Mouse (Mus musculus): ENCODE results near the gene Tepp. TPM values are rescaled to one million over a fixed set of nuclear protein-coding genes. Genes with fewer than 3 reads are reported as not detected.

The Tepp gene
- polyA plus RNA-seq, 1 experiment from 2014 or later: 0.70 TPM

DNA sequence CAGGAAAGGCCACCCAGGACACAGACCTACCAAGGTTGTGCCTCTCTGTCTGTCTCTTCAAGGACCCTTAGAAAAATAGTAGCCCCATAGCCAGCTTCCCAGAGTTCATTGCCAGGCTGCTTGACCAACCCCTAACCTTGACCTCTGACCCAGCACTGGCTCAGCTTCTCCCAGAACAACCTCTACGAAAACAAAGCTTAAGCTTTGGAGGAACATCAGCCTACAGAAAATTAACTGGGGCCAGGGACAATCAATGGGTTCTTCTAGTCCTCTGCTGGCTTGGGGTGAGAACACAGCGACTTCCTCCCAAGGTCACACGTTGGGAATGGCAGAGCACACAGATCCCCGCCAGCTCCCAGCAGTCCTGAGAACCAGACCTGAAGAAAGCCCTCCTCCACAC, 4.8 kb upstream of the Tepp start:
- no peak overlapping the region for H3K4me2 ChIP-seq (replicated peaks; ENCODE audit: low read depth, low read length)
- H3K4me3 ChIP-seq (ENCODE audit: low read length): no peak overlapping the region
- no peaks in the 10 kb centered on the region for H3K27me3 ChIP-seq (ENCODE audit: insufficient read depth, low read length)
- H3K27ac ChIP-seq (ENCODE audit: low read length): no peak overlapping the region
- WGBS: 64% methylated on average over 4 of the region's 4 CpGs
- no peaks in the 10 kb centered on the region for H3K9me3 ChIP-seq (ENCODE audit: low read length)
- no peaks in the 10 kb centered on the region for H3K4me1 ChIP-seq (ENCODE audit: insufficient read depth, low read length)
- H3K36me3 ChIP-seq (ENCODE audit: insufficient read depth, low read length): no peaks in the 10 kb centered on the region
- no peak for ATAC-seq (ENCODE audit: low FRiP score, low TSS enrichment)
- H3K9ac ChIP-seq (replicated peaks; ENCODE audit: low read length): no peak overlapping the region

DNA sequence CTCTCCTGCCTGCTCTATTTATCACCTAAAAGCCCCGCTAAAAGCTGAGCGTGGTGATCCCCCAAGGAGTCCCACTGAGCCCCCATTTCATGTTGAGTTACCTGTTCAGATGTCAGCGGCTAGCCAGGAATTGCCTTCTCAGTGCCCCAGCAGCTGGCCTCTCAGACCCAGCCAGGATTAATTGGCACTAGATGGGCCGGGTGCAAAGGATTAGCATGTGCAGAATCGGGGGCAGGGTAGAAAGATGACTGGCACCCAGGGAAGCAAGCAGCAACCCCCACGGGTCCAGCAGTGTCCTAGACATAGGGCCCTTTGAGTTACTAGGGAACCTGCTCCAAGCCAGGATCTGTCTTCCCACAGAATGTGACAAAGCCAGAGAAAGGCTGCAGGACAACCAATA, 3.9 kb upstream of the Tepp start, which contains the start of gene Cngb1:
Gene Cngb1, minus strand, starts transcription at position 155 of the 400 bp plus-strand sequence.
- Histone ChIP-seq H3K36me3 (ENCODE audit: insufficient read depth, low read length) (no peaks in the 10 kb centered on the region), H3K27ac (ENCODE audit: low read length) (no peak within 1 kb of the TSS), H3K4me1 (ENCODE audit: insufficient read depth, low read length) (no peaks in the 10 kb centered on the region), H3K9ac (replicated peaks; ENCODE audit: low read length) (no peak within 1 kb of the TSS), H3K4me3 (ENCODE audit: low read length) (no peak within 1 kb of the TSS), H3K9me3 (ENCODE audit: low read length) (no peaks in the 10 kb centered on the region), H3K27me3 (ENCODE audit: insufficient read depth, low read length) (no peaks in the 10 kb centered on the region), H3K4me2 (replicated peaks; ENCODE audit: low read depth, low read length) (no peak within 1 kb of the TSS)
- 51% methylated on average over 6 of the region's 6 CpGs for WGBS
- no peak for ATAC-seq (ENCODE audit: low FRiP score, low TSS enrichment)

DNA sequence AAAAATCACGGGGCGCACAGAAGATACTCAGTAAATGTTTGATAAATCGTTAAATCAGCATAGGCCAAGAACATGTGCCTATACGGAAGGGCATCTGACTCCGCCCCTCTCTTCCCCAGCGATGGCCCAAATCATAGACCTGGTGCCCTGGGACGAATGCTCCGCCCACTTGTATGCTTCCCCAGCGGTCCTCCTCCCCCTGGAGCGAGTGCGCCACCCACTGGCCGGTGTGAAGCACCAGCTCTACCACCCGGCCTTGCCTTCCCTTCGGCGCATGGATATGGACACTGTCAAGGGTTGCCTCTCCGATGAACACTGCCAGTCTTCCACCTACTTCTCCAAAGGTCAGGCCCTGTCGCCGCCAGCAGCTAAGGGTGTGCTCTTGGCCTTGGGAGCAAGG, 2.5 kb downstream of the Tepp start:
- Histone ChIP-seq H3K9ac (replicated peaks; ENCODE audit: low read length) (no peak overlapping the region), H3K27me3 (ENCODE audit: insufficient read depth, low read length) (no peaks in the 10 kb centered on the region), H3K27ac (ENCODE audit: low read length) (no peak overlapping the region), H3K4me3 (ENCODE audit: low read length) (no peak overlapping the region), H3K4me2 (replicated peaks; ENCODE audit: low read depth, low read length) (no peak overlapping the region), H3K36me3 (ENCODE audit: insufficient read depth, low read length) (no peaks in the 10 kb centered on the region), H3K9me3 (ENCODE audit: low read length) (no peaks in the 10 kb centered on the region), H3K4me1 (ENCODE audit: insufficient read depth, low read length) (0 out of 2 replicates have a peak, but pooled peaks cover 4% of the 10 kb centered on the region)
- ATAC-seq (ENCODE audit: low FRiP score, low TSS enrichment): no peak
- 70% methylated on average over 18 of the region's 18 CpGs for WGBS

DNA sequence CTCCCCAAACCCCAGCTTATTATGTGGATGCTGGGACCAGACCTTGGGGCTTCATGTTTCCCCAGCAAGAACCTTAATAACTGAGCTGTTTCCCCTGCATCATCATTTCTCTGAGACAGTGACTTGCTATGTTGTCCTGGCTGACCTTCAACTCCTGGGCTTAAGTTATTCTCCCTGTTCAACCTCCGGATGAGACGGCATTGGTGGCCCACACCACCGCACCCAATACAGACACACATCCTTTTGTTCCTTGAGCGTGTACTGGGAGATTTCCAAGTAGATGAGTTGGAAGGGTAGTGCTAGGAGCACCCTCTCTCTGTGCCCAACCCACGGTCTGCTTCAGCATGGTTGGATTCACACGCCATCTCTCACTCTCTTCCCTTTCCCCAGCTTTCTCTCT, 3.5 kb downstream of the Tepp start:
- Histone ChIP-seq H3K4me2 (replicated peaks; ENCODE audit: low read depth, low read length) (no peak overlapping the region), H3K4me1 (ENCODE audit: insufficient read depth, low read length) (0 out of 2 replicates have a peak, but pooled peaks cover 4% of the 10 kb centered on the region), H3K27ac (ENCODE audit: low read length) (no peak overlapping the region), H3K9ac (replicated peaks; ENCODE audit: low read length) (no peak overlapping the region), H3K36me3 (ENCODE audit: insufficient read depth, low read length) (no peaks in the 10 kb centered on the region), H3K4me3 (ENCODE audit: low read length) (no peak overlapping the region), H3K27me3 (ENCODE audit: insufficient read depth, low read length) (no peaks in the 10 kb centered on the region), H3K9me3 (ENCODE audit: low read length) (no peaks in the 10 kb centered on the region)
- ATAC-seq (ENCODE audit: low FRiP score, low TSS enrichment): no peak
- 85% methylated on average over 6 of the region's 6 CpGs for WGBS

DNA sequence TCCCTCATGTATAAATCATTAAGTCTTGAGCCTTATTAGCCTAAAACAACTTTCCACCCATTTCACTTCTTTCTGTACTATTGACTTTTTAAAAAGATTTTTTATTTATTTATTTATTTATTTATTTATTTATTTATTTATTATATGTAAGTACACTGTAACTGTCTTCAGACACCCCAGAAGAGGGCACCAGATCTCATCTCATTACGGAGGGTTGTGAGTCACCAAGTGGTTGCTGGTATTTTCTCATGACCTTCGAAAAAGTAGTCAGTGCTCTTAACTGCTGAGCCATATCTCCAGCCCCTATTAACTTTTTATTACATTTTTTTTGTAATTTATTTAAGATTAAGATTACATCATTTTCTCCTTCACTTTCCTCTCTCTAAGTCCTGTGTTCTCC, 4.3 kb downstream of the Tepp start:
- H3K9me3 ChIP-seq (ENCODE audit: low read length): no peaks in the 10 kb centered on the region
- no peak overlapping the region for H3K27ac ChIP-seq (ENCODE audit: low read length)
- peaks cover 5% of the 10 kb centered on the region; the same call in 1 of the 2 replicates for H3K4me1 ChIP-seq (ENCODE audit: insufficient read depth, low read length)
- no peaks in the 10 kb centered on the region; the same call in 1 of the 2 replicates for H3K27me3 ChIP-seq (ENCODE audit: insufficient read depth, low read length)
- H3K4me3 ChIP-seq (ENCODE audit: low read length): no peak overlapping the region
- ATAC-seq (ENCODE audit: low FRiP score, low TSS enrichment): no peak
- H3K36me3 ChIP-seq (ENCODE audit: insufficient read depth, low read length): no peaks in the 10 kb centered on the region
- no peak overlapping the region for H3K9ac ChIP-seq (replicated peaks; ENCODE audit: low read length)
- 79% methylated on average over 2 of the region's 2 CpGs for WGBS
- no peak overlapping the region for H3K4me2 ChIP-seq (replicated peaks; ENCODE audit: low read depth, low read length)

- no peaks in the 10 kb centered on the region for H3K9me3 ChIP-seq (ENCODE audit: low read length)
- H3K27ac ChIP-seq (ENCODE audit: low read length): no peak overlapping the region
- H3K4me1 ChIP-seq (ENCODE audit: insufficient read depth, low read length): peaks cover 12% of the 10 kb centered on the region
- no peak overlapping the region for H3K4me3 ChIP-seq (ENCODE audit: low read length)
- no peak overlapping the region for H3K4me2 ChIP-seq (replicated peaks; ENCODE audit: low read depth, low read length)
- H3K9ac ChIP-seq (replicated peaks; ENCODE audit: low read length): no peak overlapping the region
- no peaks in the 10 kb centered on the region for H3K36me3 ChIP-seq (ENCODE audit: insufficient read depth, low read length)
- 76% methylated on average over 1 of the region's 1 CpGs for WGBS
- H3K27me3 ChIP-seq (ENCODE audit: insufficient read depth, low read length): no peaks in the 10 kb centered on the region; the same call in 1 of the 2 replicates
- peak; percentile 40; the same call in 1 of the 2 replicates for ATAC-seq (ENCODE audit: low FRiP score, low TSS enrichment)
Observed at GRCm38 (mm10) chr8:95315350-95315749, 5.0 kb downstream of the Tepp start.

GRCm38 (mm10) chr8:95320224-95321139, 10.1 kb downstream of the Tepp start:
- Histone ChIP-seq H3K9me3 (ENCODE audit: low read length) (no peaks in the 10 kb centered on the region), H3K9ac (replicated peaks; ENCODE audit: low read length) (peak overlapping the region; percentile 64), H3K27ac (ENCODE audit: low read length) (no peak overlapping the region), H3K4me1 (ENCODE audit: insufficient read depth, low read length) (peaks cover 18% of the 10 kb centered on the region), H3K4me3 (ENCODE audit: low read length) (peak overlapping the region; percentile 52), H3K36me3 (ENCODE audit: insufficient read depth, low read length) (peaks cover 14% of the 10 kb centered on the region; the same call in 1 of the 2 replicates), H3K4me2 (replicated peaks; ENCODE audit: low read depth, low read length) (peak overlapping the region; percentile 99), H3K27me3 (ENCODE audit: insufficient read depth, low read length) (no peaks in the 10 kb centered on the region; the same call in 1 of the 2 replicates)
- ATAC-seq (ENCODE audit: low FRiP score, low TSS enrichment): peak; percentile 90
- 1% methylated on average over 41 of the region's 41 CpGs for WGBS

- H3K27ac ChIP-seq (ENCODE audit: low read length): no peak overlapping the region
- no peak for ATAC-seq (ENCODE audit: low FRiP score, low TSS enrichment)
- no peak overlapping the region for H3K4me3 ChIP-seq (ENCODE audit: low read length)
- no peaks in the 10 kb centered on the region for H3K9me3 ChIP-seq (ENCODE audit: low read length)
- H3K4me1 ChIP-seq (ENCODE audit: insufficient read depth, low read length): peaks cover 16% of the 10 kb centered on the region
- no peak overlapping the region for H3K9ac ChIP-seq (replicated peaks; ENCODE audit: low read length)
- H3K4me2 ChIP-seq (replicated peaks; ENCODE audit: low read depth, low read length): no peak overlapping the region
- H3K36me3 ChIP-seq (ENCODE audit: insufficient read depth, low read length): peaks cover 39% of the 10 kb centered on the region
- WGBS: 69% methylated on average over 3 of the region's 3 CpGs
- no peaks in the 10 kb centered on the region; the same call in 1 of the 2 replicates for H3K27me3 ChIP-seq (ENCODE audit: insufficient read depth, low read length)
Observed at GRCm38 (mm10) chr8:95323201-95323600, 12.8 kb downstream of the Tepp start.

GRCm38 (mm10) chr8:95324646-95325045, 14.3 kb downstream of the Tepp start:
- no peaks in the 10 kb centered on the region for H3K9me3 ChIP-seq (ENCODE audit: low read length)
- no peak overlapping the region for H3K4me2 ChIP-seq (replicated peaks; ENCODE audit: low read depth, low read length)
- H3K36me3 ChIP-seq (ENCODE audit: insufficient read depth, low read length): peaks cover 53% of the 10 kb centered on the region
- no peak overlapping the region for H3K4me3 ChIP-seq (ENCODE audit: low read length)
- no peaks in the 10 kb centered on the region; the same call in 1 of the 2 replicates for H3K27me3 ChIP-seq (ENCODE audit: insufficient read depth, low read length)
- WGBS: 64% methylated on average over 5 of the region's 5 CpGs
- no peak overlapping the region for H3K27ac ChIP-seq (ENCODE audit: low read length)
- peaks cover 17% of the 10 kb centered on the region for H3K4me1 ChIP-seq (ENCODE audit: insufficient read depth, low read length)
- H3K9ac ChIP-seq (replicated peaks; ENCODE audit: low read length): no peak overlapping the region
- no peak for ATAC-seq (ENCODE audit: low FRiP score, low TSS enrichment)

GRCm38 (mm10) chr8:95326822-95327221, 16.5 kb downstream of the Tepp start:
- Histone ChIP-seq H3K36me3 (ENCODE audit: insufficient read depth, low read length) (peaks cover 55% of the 10 kb centered on the region), H3K9me3 (ENCODE audit: low read length) (no peaks in the 10 kb centered on the region), H3K4me2 (replicated peaks; ENCODE audit: low read depth, low read length) (no peak overlapping the region), H3K27ac (ENCODE audit: low read length) (no peak overlapping the region), H3K27me3 (ENCODE audit: insufficient read depth, low read length) (no peaks in the 10 kb centered on the region), H3K4me3 (ENCODE audit: low read length) (no peak overlapping the region), H3K4me1 (ENCODE audit: insufficient read depth, low read length) (peaks cover 13% of the 10 kb centered on the region), H3K9ac (replicated peaks; ENCODE audit: low read length) (no peak overlapping the region)
- 86% methylated on average over 5 of the region's 5 CpGs for WGBS
- ATAC-seq (ENCODE audit: low FRiP score, low TSS enrichment): no peak

All from kidney, embryonic 16.5 days (tissue).